Mouse (Mus musculus) hindbrain, embryonic 13.5 days (tissue): ENCODE measurements at regions not wholly inside any gene's neighbourhood (a gene's known extent, or its start where the extent isn't known, plus 50 kb on each side); places are given as distances from the start of the nearest gene placed in this dataset.

Source experiments
- ATAC-seq: fragments of 200-750 bp; cut with Nextera tagmentation; 2 replicates; pipeline ENCODE4 v1.8.0; 2017; ENCODE audit warnings: moderate TSS enrichment; ENCODE audit not compliant: low FRiP score
- H3K27ac ChIP-seq: fragments of 300-500 bp; sonication (generic); 2 replicates; pipeline ENCODE4 v1.5.1; 2015; ENCODE audit warnings: inconsistent platforms, mild to moderate bottlenecking, moderate library complexity
- H3K27me3 ChIP-seq: fragments of 300-500 bp; sonication (generic); 2 replicates; pipeline ENCODE4 v1.6.1; 2015; ENCODE audit warnings: mild to moderate bottlenecking, inconsistent platforms
- H3K36me3 ChIP-seq: fragments of 300-500 bp; sonication (generic); 2 replicates; pipeline ENCODE4 v1.6.1; 2015; ENCODE audit warnings: mild to moderate bottlenecking, inconsistent platforms
- H3K4me1 ChIP-seq: fragments of 300-500 bp; sonication (generic); replicated peaks from 2 replicates; pipeline ENCODE4 v1.6.1; 2015; ENCODE audit warnings: inconsistent platforms
- H3K4me2 ChIP-seq: fragments of 300-500 bp; sonication (generic); 2 replicates; pipeline ENCODE4 v1.6.1; 2015; ENCODE audit warnings: inconsistent platforms, mild to moderate bottlenecking, moderate library complexity
- H3K4me3 ChIP-seq: fragments of 300-500 bp; sonication (generic); 2 replicates; pipeline ENCODE4 v1.5.1; 2015; ENCODE audit warnings: mild to moderate bottlenecking, inconsistent platforms
- H3K9ac ChIP-seq: fragments of 300-500 bp; sonication (generic); 2 replicates; pipeline ENCODE4 v1.6.1; 2015; ENCODE audit warnings: mild to moderate bottlenecking, inconsistent platforms
- H3K9me3 ChIP-seq: fragments of 300-500 bp; sonication (generic); 2 replicates; pipeline ENCODE4 v1.6.1; 2016; ENCODE audit warnings: inconsistent platforms
- WGBS: fragments of 180-500 bp; shearing (Covaris S2); methylation state at CpG from one replicate; pipeline ENCODE4 v1.1.7; 2015; 5-methylcytosine and 5-hydroxymethylcytosine counted together

- WGBS = 89% methylated on average over 2 of the region's 2 CpGs
- no peak for ATAC-seq
- H3K9me3 ChIP-seq = no peaks in the 10 kb centered on the region
These were observed 144.3 kb upstream of the Ghitm start for GRCm38 (mm10) chr14:37279356-37279755.

DNA sequence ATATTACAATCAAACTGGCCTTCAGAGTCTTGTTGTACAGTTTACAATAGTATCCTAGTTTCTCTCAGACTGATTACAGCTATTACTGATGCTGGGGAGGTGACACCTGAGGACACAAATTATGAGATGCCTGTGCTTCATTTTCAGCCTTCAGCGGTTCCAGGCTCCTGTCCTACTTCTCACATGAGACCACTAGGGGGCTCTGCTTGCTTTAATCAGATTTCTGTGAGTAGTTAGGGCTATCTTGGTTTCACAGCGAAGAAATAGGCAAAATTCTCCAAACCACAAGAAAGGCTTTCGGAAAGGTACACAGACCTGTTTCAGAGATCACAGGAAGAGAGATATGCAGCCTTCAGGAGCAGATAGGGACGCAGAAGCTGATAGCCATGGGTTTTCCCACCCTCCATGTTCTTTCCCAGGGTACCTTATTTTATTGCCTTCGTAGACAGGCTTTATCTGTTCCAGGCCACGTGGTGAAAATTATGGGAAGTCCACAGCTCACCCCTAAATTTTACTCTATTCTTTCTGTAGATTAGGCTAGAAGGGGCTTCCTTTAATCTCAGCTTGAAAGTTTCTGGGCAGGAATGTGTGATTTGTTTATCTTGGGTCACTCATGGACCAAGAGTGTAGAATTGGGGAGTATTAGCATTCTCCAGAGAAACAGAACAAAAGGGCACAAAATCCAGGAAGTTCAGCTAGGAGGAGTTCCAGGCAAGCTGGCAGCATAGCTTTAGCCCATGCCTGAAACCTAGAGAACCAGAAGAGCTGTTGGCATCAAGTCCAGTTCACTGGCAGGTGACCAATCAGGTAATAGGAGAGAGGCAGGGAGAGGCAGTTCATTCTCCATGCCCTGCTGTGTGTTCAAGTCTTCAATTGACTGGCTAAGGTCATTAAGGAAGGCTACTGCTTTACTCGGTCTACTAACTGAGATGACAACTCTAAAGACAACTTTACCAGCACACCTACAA is 141.9 kb upstream of the Ghitm start:
- WGBS = 70% methylated on average over 7 of the region's 7 CpGs
- H3K4me2 ChIP-seq = no peak overlapping the region
- H3K27me3 ChIP-seq = no peaks in the 10 kb centered on the region
- H3K9me3 ChIP-seq = no peaks in the 10 kb centered on the region
- peaks cover 4% of the 10 kb centered on the region for H3K4me1 ChIP-seq
- H3K9ac ChIP-seq = no peak overlapping the region
- H3K27ac ChIP-seq = no peak overlapping the region
- no peak for ATAC-seq
- no peak overlapping the region for H3K4me3 ChIP-seq
- H3K36me3 ChIP-seq = no peaks in the 10 kb centered on the region

More at GRCm38 (mm10) chr14:37279356-37279755, 144.3 kb upstream of the Ghitm start:
- Histone ChIP-seq H3K4me3 (no peak overlapping the region), H3K9ac (no peak overlapping the region), H3K27ac (no peak overlapping the region), H3K4me1 (no peaks in the 10 kb centered on the region), H3K36me3 (no peaks in the 10 kb centered on the region), H3K4me2 (no peak overlapping the region), H3K27me3 (no peaks in the 10 kb centered on the region)

- Histone ChIP-seq H3K36me3 (no peaks in the 10 kb centered on the region), H3K4me3 (no peak overlapping the region), H3K9ac (no peak overlapping the region), H3K4me2 (no peak overlapping the region), H3K27me3 (no peaks in the 10 kb centered on the region), H3K4me1 (peaks cover 17% of the 10 kb centered on the region), H3K27ac (no peak overlapping the region), H3K9me3 (no peaks in the 10 kb centered on the region)
- no peak for ATAC-seq
- 73% methylated on average over 2 of the region's 2 CpGs for WGBS
These were observed 137.0 kb upstream of the Ghitm start for GRCm38 (mm10) chr14:37272063-37272462.

GRCm38 (mm10) chr14:37271015-37271933 is 136.2 kb upstream of the Ghitm start:
- WGBS = 10% methylated on average over 6 of the region's 6 CpGs
- Histone ChIP-seq H3K27ac (peak overlapping the region; percentile 46), H3K4me1 (peaks cover 17% of the 10 kb centered on the region), H3K4me3 (no peak overlapping the region), H3K4me2 (0 out of 2 replicates have a peak overlapping the region, but pooled peaks have one; percentile 10), H3K27me3 (no peaks in the 10 kb centered on the region), H3K9me3 (no peaks in the 10 kb centered on the region), H3K9ac (peak overlapping the region; percentile 21; the same call in 1 of the 2 replicates), H3K36me3 (no peaks in the 10 kb centered on the region)
- peak; percentile 86 for ATAC-seq

DNA sequence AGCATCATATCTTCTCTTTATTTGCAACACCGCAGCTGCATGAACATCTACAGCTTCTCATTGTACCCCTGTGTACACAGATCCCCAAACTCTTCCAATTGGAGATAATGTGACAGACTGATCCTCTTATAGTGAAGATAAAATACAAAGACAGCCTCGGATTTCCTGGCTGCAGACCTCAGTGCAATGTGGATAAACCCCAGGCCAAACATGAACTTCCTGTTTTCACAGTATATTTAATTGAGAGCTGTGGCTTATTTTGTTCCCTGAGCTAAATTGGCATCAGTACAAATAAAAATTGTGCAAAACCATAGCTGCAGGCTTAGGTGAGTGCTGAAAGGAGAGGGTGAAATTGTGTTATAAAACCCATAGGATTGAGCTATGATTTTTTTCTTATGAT is 134.8 kb upstream of the Ghitm start:
- H3K27ac ChIP-seq = no peak overlapping the region
- ATAC-seq = no peak
- no peak overlapping the region for H3K4me2 ChIP-seq
- WGBS = 70% methylated on average over 2 of the region's 2 CpGs
- H3K4me1 ChIP-seq = peaks cover 17% of the 10 kb centered on the region
- H3K9me3 ChIP-seq = no peaks in the 10 kb centered on the region
- H3K9ac ChIP-seq = no peak overlapping the region
- no peaks in the 10 kb centered on the region for H3K36me3 ChIP-seq
- H3K27me3 ChIP-seq = no peaks in the 10 kb centered on the region
- no peak overlapping the region for H3K4me3 ChIP-seq

DNA sequence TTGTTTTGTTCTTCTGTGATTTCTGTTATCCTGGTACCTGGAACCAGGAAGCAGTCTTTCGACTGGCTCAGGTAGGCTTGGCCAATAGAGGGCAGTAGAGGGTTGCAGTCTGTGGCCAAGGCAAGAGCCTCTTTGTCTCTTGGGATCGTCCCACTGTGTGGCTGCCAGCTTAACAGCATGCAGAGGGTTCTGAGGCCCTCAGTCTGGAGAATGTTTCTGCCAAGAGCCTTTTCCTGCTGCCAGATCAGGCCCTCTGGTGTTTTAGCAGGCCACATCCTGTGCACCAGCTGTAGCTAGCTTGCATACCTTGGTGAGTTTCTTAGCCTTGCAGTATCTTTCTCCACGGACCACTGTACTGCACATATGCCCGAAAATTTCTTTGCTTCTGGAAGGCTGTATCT is 103.6 kb upstream of the Ghitm start:
- Histone ChIP-seq H3K27ac (no peak overlapping the region), H3K4me3 (no peak overlapping the region), H3K36me3 (no peaks in the 10 kb centered on the region), H3K4me2 (no peak overlapping the region), H3K9me3 (no peaks in the 10 kb centered on the region), H3K27me3 (no peaks in the 10 kb centered on the region), H3K4me1 (0 out of 2 replicates have a peak, but pooled peaks cover 3% of the 10 kb centered on the region), H3K9ac (no peak overlapping the region)
- ATAC-seq = peak; percentile 96
- WGBS = 34% methylated on average over 4 of the region's 4 CpGs

GRCm38 (mm10) chr14:37237191-37237590 is 102.1 kb upstream of the Ghitm start:
- H3K4me3 ChIP-seq = no peak overlapping the region
- no peaks in the 10 kb centered on the region for H3K27me3 ChIP-seq
- no peak overlapping the region for H3K9ac ChIP-seq
- H3K4me1 ChIP-seq = 0 out of 2 replicates have a peak, but pooled peaks cover 3% of the 10 kb centered on the region
- 71% methylated on average over 5 of the region's 5 CpGs for WGBS
- H3K9me3 ChIP-seq = no peaks in the 10 kb centered on the region
- H3K4me2 ChIP-seq = no peak overlapping the region
- H3K36me3 ChIP-seq = no peaks in the 10 kb centered on the region
- no peak overlapping the region for H3K27ac ChIP-seq
- no peak for ATAC-seq

GRCm38 (mm10) chr14:37208256-37208655 is 73.2 kb upstream of the Ghitm start:
- no peaks in the 10 kb centered on the region for H3K27me3 ChIP-seq
- H3K36me3 ChIP-seq = no peaks in the 10 kb centered on the region
- no peak for ATAC-seq

DNA sequence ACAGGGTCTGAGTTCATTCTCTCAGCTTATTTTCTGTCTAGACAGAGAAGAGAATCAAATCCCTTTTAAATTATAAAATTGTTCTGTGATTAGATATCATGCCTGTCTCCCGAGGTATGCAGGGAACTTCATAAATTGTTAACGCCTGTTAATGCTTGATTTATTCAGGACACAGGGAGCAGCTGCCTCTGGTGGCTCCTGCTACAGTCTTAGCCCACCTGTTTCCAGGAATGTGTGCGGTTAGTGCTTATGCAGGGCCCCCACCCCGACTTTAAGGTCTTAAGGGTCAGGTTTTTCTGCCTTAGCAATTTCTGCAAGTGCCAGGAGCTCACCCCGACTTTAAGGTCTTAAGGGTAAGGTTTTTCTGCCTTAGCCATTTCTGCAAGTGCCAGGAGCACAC is 54.7 kb upstream of the Ghitm start:
- Histone ChIP-seq H3K9ac (no peak overlapping the region), H3K36me3 (no peaks in the 10 kb centered on the region), H3K4me2 (no peak overlapping the region), H3K9me3 (no peaks in the 10 kb centered on the region), H3K4me1 (no peaks in the 10 kb centered on the region), H3K4me3 (no peak overlapping the region), H3K27ac (no peak overlapping the region), H3K27me3 (no peaks in the 10 kb centered on the region)
- no peak for ATAC-seq
- WGBS = 80% methylated on average over 5 of the region's 5 CpGs

More at GRCm38 (mm10) chr14:37208256-37208655, 73.2 kb upstream of the Ghitm start:
- no peaks in the 10 kb centered on the region for H3K9me3 ChIP-seq
- no peaks in the 10 kb centered on the region for H3K4me1 ChIP-seq
- H3K4me2 ChIP-seq = no peak overlapping the region
- no peak overlapping the region for H3K4me3 ChIP-seq
- H3K27ac ChIP-seq = no peak overlapping the region
- no peak overlapping the region for H3K9ac ChIP-seq
